Mouse (Mus musculus): Measurements from ENCODE around the gene Gramd2.

- TF ChIP-seq CTCF (IDR thresholded peaks at IDR 0.05; ENCODE audit: insufficient read depth, low read length) (no peak), POLR2A (IDR thresholded peaks at IDR 0.05; ENCODE audit: borderline replicate concordance, extremely low read depth, low read depth, low read length) (no peak)
These were observed 18.5 kb upstream of the Gramd2 start for GRCm38 (mm10) chr9:59661298-59661975.
